Mouse (Mus musculus) CD8-positive naive resting alpha-beta T cell, adult 2 months (primary cell): Measurements from ENCODE around the gene Mfsd12.

Source experiments
- DNase-seq, 2 experiments: peaks; one replicate each; pipeline ENCODE4 v3.0.0; 2022; ENCODE audit warnings: low read depth in 2 of 2, low spot score in 2 of 2

Mfsd12 gene

GRCm38 (mm10) chr10:81354738-81355477 lies 2.4 kb upstream of the Mfsd12 start:
- DNase-seq, result no peak

- DNase-seq, result no peak
These were observed 1.8 kb upstream of the Mfsd12 start for GRCm38 (mm10) chr10:81355533-81355932.

DNA sequence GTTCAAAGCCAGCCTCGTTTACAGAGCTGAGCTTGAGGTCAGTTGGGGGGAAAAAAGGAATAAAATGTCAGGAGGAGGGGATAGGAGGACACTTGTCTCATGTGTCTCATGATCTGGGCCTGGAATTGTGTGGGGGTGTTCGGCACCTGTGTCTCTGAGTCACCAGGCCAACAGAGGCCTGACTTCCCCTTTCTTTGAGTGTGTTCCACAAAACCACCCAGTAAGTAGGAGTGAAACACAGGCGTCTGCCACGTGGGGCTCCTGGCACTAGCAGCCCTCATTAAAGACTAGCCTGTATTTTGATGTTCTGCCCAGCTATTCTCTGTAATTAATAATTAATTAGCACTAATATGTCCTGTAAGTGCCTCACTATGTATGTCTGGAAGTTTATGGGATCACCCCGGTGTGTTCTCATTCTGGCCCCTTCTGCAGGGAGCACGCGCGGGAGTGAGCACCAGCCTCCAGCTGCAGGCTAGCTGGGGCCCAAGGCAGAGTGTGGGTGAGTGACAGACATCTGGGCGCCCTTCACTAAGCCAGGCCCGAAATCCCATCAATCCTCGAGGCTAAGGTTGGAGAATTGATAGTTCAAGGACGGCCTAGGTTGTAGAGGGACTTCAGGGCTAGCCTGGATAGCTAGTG lies 820 bp upstream of the Mfsd12 start:
- no peak for DNase-seq

- no peak for DNase-seq
These were observed 918 bp downstream of the Mfsd12 start for GRCm38 (mm10) chr10:81358209-81358608.

DNA sequence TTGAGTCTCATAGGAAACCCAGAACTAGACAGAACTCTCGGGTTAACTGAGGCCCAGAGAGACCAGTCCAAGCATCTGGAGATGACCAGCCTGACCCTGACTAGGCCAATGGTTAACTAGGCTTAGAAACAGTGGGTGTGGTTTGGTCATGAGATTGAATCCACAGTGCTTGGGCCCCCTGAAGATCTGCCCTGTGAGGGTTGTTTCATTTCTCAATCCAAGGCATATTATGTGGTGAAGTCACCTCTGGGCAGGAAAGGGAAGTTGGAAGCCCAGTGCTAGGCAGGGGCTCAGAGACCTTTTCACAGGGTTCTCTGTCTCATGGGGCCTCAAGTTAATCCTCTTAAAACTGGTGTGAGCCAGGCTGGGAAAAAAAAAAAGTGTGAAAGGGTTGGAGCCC lies 1.6 kb downstream of the Mfsd12 start:
- DNase-seq, result no peak

GRCm38 (mm10) chr10:81360721-81361120 lies 3.4 kb downstream of the Mfsd12 start:
- DNase-seq, result no peak

DNA sequence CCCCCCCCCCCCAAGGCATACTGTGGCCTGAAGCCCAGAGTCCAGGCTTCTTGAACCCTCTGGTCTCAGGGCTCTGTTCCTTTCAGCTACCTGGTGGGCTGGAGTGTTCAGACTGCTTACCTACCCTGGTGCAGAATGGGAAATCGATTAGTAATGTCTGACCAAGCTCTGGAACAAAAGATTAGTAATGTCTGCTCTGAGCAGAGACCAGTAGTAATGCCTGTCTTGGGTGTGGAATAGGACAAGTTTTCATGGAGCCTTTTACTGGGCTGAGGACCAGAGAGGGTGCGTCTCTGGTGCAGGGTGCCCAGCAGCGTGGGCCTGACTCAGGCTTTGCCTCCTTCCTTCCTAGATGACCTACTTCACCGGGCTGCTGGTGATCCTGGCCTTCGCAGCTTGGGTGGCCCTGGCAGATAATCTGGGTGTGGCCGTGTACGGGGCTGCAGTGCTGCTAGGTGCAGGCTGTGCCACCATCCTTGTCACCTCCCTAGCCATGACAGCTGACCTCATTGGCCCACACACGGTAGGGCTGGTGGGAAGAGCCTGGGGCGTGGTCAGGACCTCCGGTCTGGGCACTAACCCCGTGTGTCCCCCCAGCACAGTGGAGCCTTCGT lies 5.2 kb downstream of the Mfsd12 start:
- DNase-seq, result no peak

DNA sequence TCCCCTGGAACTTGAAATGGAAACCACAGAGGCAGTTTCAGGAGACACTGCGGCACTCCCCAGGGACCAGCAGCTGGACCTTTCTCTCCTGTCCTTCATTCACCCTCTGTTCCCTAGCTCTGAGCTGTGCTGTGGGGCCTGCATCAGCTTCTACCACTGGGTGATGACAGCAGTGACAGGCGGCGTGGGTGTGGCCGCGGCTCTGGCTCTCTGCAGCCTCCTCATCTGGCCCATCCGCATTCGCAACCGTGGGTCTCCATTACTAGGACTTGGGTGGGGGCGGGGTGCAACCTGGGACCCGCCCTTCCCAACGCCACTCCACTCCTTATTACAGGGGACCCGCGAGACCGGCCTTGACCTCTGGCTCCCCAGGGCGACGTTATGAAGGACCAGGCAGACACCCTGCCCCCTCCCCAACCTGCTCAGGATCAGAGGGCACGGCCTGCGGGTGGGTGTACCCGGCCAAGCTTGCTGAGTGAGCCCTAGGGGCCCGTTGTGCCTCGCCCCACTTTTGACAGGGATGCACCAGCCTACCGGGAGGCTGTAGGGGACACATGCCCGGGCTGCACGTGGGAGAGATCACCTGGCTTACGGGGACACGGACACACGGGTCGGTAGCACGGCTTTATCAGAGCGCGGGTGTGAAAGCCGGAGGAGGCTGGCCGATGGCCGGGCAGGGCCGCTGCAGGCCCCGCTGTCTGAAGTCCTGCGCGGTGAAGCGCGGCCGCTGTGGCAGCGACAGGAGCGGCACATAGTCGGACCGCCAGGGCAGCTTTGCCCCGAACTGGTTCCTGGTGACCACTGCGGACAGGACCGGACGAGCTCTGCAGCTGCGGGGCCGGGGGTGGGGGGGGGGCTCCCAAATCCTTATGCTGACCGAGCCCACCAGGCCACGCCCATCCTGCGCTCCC lies 6.4 kb downstream of the Mfsd12 start:
- DNase-seq, result no peak

GRCm38 (mm10) chr10:81364666-81365065 lies 7.4 kb downstream of the Mfsd12 start:
- DNase-seq, result no peak

DNA sequence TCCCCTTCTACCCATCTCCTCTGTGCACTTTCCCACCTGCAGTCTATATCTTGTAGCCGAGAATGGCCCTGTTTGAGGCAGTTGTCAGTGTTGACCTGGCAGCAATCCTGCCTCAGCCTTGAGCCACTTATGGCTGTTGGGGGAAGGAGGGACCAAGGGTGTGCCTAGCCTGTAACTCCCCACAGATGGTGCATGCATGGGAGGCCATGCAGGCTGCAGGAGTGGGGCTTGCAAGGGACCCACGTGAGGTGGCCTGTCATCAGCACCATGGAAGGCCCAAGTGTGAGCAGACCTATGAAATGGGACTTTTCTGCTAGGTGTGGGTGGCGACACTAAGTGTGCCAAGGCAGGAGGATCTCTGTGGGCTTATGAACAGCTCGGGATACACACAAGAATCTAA lies 7.8 kb downstream of the Mfsd12 start:
- no peak for DNase-seq

- DNase-seq, result no peak
These were observed 8.6 kb downstream of the Mfsd12 start, which contains the start of gene 4930404N11Rik for GRCm38 (mm10) chr10:81365672-81366476. TSS of gene 4930404N11Rik (minus strand) at chr10:81365816.

DNA sequence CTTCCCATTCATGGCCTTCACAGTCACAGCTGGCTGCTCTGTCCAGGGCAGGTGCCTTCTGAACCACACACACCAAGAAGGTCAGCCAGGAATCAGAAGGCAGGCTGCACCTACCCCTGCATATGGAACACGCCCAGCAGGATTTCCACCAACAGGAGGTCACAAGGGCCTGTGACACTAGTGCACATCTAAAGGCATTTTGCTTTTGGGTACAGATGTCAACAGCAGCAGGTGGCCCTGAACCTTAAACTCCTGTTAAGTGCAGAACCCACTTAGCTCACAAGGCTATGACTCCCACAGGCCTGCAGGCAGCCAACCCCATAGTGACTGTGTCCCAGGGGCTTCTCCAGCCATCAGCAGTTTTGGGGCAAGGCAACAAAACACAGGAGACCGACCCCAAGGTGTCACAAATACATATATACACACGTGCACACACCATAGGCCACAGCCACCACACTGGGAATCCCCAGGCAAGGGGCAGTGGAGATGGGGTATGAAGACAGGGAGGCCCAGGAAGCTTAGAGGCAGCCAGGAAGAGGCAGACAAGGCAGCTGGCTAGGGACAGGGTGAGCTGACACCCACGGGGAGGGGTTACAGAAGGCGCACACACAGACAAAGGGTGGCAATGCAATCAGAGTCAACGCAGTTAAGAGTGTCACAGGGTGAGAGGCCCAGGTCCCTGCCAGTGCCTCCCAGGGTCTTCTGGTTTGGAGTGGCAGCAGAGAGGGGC lies 9.4 kb downstream of the Mfsd12 start:
- DNase-seq, result no peak

GRCm38 (mm10) chr10:81367207-81367495 lies 9.9 kb downstream of the Mfsd12 start:
- DNase-seq, result no peak

- no peak for DNase-seq
These were observed 18.0 kb downstream of the Mfsd12 start for GRCm38 (mm10) chr10:81375322-81375721.

GRCm38 (mm10) chr10:81376561-81377361 lies 19.5 kb downstream of the Mfsd12 start:
- DNase-seq, result no peak

DNA sequence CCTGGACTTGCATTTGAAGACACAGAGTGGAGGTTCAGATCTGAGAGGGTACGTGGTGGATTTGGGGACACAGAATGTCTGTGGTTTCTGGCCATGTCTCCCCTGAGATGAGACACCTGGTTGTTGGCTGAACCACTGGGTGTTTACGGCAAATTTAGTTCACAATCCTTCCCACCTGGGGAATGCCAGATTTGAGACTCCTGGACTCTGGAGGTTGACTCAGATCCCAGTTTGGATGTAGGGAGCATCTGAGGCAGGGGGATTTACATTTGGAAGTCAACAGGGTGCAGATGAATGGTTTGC lies 20.0 kb downstream of the Mfsd12 start:
- no peak for DNase-seq

DNA sequence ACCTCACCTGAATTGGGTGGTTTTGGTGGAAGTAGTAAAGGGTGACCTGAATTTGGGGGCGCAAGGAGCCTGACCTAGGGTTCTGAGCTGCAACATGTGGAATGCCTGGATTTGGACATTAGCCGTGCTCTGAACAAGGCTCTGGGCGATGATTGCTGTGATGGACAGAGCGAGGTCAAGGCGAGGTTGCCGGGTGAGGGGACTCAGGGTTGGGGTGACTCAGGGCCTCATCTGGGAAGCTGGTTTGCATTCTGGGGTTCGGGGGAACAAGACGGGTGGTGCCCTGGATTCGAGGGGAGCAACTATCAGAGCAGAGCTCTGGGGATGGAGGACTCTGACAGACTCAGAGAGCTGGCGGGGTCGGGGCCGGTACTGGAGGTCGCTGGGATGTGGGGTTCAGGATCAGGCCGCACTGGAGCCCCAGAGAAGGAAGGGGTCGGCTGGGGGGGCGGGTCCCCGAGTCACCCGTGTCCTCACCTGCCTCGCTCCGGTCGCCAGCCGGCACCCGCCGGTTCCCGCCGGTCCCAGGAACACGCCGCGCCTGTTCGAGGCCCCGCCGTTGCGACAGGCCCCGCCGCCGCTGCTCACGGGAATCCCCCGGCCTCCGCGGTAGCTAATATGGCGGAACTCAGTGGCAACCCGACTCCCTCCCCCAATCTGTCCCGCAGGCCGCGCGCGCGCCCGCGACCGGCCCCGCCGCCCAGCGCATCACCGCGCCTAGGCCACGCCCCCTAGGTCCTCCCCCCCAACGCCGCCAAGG lies 20.7 kb downstream of the Mfsd12 start, which contains the start of gene Fzr1:
Gene Fzr1 (minus strand): TSS at position 724 of the 760 bp plus-strand sequence.
- DNase-seq, result no peak

- DNase-seq, result peak; percentile 100
These were observed 21.4 kb downstream of the Mfsd12 start for GRCm38 (mm10) chr10:81378553-81379182.
